Mouse (Mus musculus) heart, postnatal 36 days (tissue): ENCODE results near the gene Pde10a. TPM values are rescaled to one million over a fixed set of nuclear protein-coding genes. Genes with fewer than 3 reads are reported as not detected.

Experiments
- DNase-seq, 2 experiments: peaks; one replicate each; pipeline ENCODE4 v3.0.0; 2021 to 2022
- intact Hi-C: fragments of 180-260 bp; cut with DNase I; formaldehyde crosslinking; loops from one replicate; pipeline ENCODE4 v1.15.1; 2025
- total RNA-seq, 2 experiments: library from RNA; stranded (reverse); gene quantifications; 2 replicates each; pipeline ENCODE4 v1.2.3; 2021

Pde10a gene
- total RNA-seq, 2 experiments from 2014 or later, result 2.7 to 3.5 TPM

DNA sequence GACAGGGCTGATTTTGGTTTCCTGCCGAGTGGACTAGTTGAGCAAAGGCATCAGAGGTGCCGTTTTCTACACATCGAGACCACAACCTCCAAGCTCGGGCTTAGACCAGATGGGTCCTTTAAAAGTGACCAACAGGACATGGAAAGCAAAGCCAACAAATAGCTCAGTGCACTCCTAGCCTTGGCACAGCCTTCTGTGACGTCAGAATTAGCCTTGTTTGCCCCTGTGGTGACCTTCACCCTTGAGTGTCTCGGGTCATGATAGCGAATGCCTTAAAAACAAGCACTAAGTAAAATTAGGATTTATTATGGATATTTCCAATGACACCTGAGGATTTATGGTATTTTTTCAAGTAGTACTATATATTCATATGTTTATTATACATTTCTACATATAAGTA is 267.4 kb downstream of the Pde10a start:
- intact Hi-C loops, result no loop called here
- no peak for DNase-seq

- DNase-seq, result no peak
- intact Hi-C loops, result no loop called here
Measured at GRCm38 (mm10) chr17:8797624-8798023, 272.5 kb downstream of the Pde10a start.

GRCm38 (mm10) chr17:8798531-8799295 is 273.5 kb downstream of the Pde10a start:
- intact Hi-C loops, result no loop called here
- DNase-seq, result peak in 1 of 2 experiments; percentile 35

DNA sequence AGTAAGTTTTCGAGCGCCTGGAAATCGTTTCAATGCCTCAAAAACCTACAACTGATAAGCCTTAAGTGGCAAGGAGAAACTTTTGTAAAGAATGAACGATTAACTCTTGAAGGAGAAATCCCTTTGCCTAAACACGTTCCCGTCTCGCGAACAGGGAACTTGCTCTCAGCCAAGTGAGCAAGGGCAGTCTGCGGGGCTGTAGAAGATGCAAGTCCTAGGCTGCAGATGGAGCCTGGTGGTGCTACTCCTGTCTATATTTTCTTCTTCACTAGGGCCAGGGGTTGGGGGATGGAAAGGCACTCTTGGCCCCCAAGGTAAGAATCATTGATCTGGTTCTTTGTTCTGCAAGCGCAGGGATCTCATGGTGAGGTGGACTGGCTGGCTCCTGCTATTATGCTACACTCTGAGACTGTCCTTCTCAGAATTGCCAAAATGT is 274.1 kb downstream of the Pde10a start:
- intact Hi-C loops, result no loop called here
- DNase-seq, result peak in 1 of 2 experiments; percentile 41

- no peak for DNase-seq
- intact Hi-C loops, result loop anchor here (2.0 to 10.0 kb wide), 2 partner anchors 185 to 515 kb away; partner anchors contain the start of gene Mpc1
Measured at GRCm38 (mm10) chr17:8799914-8800420, 274.8 kb downstream of the Pde10a start.

- intact Hi-C loops, result loop anchor here (2.0 to 10.0 kb wide), 2 partner anchors 186 to 516 kb away; partner anchors contain the start of gene Mpc1
- no peak for DNase-seq
Measured at GRCm38 (mm10) chr17:8800478-8801082, 275.4 kb downstream of the Pde10a start.

GRCm38 (mm10) chr17:8801083-8801854 is 276.1 kb downstream of the Pde10a start:
- intact Hi-C loops, result loop anchor here (2.0 to 10.0 kb wide), 2 partner anchors 186 to 516 kb away; partner anchors contain the start of gene Mpc1
- DNase-seq, result peak; percentile 73 to 90

DNA sequence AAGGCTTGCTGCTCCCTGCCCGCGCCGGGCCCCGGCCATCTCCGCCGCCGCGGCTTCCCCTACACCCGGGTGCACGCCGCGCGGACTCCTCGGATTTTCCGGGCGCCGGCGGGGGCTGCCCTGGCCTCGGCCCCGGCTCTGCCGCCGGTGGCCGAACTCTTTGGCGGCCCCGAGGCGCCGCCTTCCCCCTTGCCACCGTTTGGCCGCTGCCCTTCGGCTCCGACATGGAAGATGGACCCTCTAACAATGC is 276.6 kb downstream of the Pde10a start:
- DNase-seq, result no peak
- intact Hi-C loops, result loop anchor here (2.0 to 10.0 kb wide), 2 partner anchors 187 to 517 kb away; partner anchors contain the start of gene Mpc1

DNA sequence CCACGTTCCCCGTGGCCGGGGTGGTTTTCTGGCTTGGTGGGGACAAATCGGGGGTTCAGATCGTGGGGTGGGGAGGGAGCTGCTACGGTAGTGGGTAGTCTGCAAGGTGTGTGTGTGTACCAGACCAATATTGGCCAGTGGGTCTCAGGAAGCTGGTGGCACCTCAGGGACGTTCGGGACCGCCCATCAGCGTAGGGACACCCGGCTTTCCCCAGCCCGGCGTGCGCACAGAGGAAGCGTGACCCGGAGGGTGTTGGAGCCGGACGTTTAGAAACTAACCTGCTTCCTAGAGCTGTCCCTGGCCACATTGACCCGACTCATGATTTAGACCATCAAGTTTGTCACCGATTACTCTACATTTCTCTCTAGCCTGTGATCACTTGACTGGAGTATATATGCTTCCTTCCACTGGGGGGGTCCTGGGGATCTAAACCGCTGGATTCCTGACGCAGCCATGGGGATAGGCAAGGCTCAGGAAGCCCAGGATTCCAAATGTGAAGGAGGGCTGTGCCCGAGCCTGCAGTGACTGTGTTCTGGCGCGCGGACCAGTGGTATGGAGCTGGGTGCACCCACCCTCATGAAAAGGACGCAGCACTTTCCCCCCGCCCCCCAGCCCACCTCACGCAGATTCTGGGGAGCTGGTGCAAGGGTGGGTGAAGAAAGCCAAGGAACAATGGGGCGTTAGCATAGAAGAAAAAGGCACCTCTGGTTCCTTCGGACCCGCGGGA is 277.2 kb downstream of the Pde10a start:
- intact Hi-C loops, result loop anchor here (10.0 kb wide), 1 partner anchor 518 kb away; the partner anchor contains the start of gene Mpc1
- peak; percentile 42 to 45 for DNase-seq

GRCm38 (mm10) chr17:8802889-8803799 is 278.0 kb downstream of the Pde10a start:
- DNase-seq, result no peak
- intact Hi-C loops, result loop anchor here (10.0 kb wide), 1 partner anchor 518 kb away; the partner anchor contains the start of gene Mpc1

DNA sequence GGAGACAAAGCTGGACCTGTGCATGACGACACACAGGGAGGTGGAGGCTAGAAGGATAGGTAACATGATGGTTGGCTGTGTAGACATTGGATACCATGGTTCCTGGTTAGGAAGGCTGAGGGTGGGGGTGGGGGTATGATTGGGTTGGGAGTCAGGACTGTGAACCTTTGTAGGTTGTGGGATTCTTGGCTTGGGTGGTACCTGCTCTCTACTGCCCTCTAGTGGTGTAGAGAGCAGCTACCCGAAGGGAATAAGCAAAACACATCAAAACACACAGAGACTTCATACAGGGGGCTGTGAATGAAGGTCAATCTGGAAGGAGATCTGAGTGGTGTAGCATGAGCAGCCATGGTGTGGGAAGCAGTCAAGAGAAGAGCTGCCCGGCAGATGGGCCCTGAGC is 282.2 kb downstream of the Pde10a start:
- DNase-seq, result peak in 1 of 2 experiments; percentile 34
- intact Hi-C loops, result loop anchor here (2.0 to 10.0 kb wide), 3 partner anchors 65 to 523 kb away; partner anchors contain the start of gene Mpc1

DNA sequence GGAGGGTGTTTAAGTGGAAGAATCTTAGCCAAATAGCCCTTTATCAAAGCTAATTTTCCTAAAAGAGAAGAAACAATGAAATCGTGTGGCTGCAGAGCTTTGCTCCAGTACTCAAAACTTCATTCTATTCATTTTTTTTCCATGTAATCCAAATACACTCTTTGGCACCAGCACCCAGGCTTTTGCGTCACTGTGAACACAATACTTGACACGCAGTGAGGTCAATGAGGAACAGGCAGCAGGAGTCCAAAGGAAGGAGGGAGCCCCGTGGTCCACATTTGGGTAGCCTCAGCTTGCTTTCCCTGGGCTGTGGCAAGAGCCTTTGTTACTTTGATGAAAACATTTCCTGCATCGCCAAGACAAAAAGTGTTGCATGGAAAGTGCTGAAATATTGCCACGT is 284.6 kb downstream of the Pde10a start:
- intact Hi-C loops, result loop anchor here (5.0 to 10.0 kb wide), 2 partner anchors 48 to 525 kb away; partner anchors contain the start of gene Mpc1
- DNase-seq, result no peak

DNA sequence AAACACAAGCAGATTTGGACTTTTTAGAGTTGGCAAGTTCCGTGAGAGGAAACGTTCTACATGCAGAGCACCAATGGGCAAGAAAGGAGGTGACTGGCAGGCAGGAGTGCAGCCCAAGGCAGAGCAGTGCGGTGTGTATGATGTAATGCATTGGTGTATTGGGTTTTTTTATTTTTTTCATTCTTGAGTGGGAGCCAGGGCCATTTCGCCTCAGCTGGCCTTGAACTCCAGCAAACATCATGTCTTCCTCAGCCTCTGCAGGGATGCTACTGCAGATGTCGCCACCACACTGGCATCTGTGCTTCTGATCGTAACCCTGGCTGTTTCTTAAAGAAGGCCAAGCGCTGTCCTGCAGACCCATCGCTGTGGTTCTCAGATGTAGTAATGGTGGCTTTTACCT is 285.0 kb downstream of the Pde10a start:
- intact Hi-C loops, result loop anchor here (5.0 kb wide), 1 partner anchor 47 kb away; no protein-coding TSS in a partner anchor
- DNase-seq, result no peak

DNA sequence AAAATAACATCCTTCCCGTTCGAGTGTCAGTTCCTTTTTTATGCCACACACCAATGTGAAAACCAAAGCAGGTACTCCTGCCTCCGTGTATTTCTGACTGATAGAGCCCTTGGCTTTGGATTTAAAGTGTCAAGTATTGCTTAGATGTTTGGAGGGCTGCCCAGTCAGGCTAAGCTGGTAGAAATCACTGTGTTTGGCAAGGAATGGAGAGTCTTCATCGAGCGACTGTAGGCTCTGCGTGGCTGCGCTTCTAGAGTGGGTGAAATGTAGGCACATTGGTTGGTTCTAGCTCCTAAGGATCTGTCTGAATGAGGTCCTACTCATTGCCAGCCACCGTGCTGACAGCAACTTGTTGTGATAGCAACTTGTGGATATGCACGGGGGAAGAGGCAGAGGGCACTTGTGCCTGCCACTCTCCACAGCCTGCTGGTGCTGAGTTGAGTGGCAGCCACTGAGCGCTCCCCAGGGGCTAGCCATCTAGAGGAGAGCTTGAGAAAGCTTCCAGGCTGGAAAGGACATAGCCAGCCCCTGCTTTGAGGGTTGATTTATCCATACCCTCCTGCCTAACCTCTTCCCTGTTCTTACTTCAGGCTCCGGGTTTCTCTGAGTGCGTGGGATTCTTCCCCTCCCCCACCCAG is 287.2 kb downstream of the Pde10a start:
- intact Hi-C loops, result loop anchor here (5.0 kb wide), 1 partner anchor 45 kb away; no protein-coding TSS in a partner anchor
- DNase-seq, result no peak

GRCm38 (mm10) chr17:8813773-8814491 is 288.8 kb downstream of the Pde10a start:
- no peak for DNase-seq
- intact Hi-C loops, result loop anchor here (5.0 kb wide), 1 partner anchor 43 kb away; no protein-coding TSS in a partner anchor

DNA sequence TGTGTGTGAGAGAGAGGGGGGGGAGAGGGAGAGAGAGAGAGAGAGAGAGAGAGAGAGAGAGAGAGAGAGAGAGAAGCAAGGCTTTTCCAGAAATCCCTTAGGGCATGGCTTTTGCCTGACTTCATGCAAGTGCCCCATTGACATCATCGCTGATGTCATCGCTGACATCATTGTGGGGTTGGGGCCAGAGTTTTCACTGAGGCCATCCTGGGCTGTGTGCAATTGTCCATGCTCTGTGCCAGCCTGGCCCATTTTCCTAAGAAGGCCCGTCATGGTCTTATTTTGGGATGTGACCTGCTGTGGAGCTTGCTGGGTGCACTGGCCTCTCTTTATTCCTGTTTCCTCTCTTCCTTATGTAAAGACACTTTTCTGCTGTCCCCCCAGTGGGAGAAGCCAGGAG is 290.2 kb downstream of the Pde10a start:
- no peak for DNase-seq

GRCm38 (mm10) chr17:8815864-8816263 is 290.7 kb downstream of the Pde10a start:
- no peak for DNase-seq
- intact Hi-C loops, result no loop called here

More for the DNA sequence above, 290.2 kb downstream of the Pde10a start:
- intact Hi-C loops, result no loop called here

- intact Hi-C loops, result no loop called here
- DNase-seq, result no peak
Measured at GRCm38 (mm10) chr17:8818675-8819074, 293.5 kb downstream of the Pde10a start.
